Mouse (Mus musculus): ENCODE measurements around the gene Gm9747.

DNA sequence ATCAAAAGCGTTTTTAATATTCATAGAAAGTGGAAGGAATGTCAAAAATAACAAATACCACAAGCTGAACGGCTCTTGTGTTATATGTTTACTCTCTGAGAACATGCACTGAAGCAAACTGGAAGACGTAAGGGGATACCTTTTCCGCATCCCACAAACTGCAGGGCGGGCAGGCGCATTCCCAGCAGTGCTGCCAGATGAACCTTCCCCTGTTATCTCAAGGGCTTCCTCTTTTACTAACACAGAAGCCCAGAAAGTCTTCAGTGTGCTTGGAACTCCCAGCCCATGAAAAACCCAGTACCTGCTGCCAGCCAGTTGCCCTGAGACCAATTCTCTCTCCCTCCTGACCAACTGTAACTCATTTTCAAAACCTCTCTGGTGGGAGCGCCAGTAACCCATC, 32.3 kb upstream of the Gm9747 start:
- TF ChIP-seq CTCF (IDR thresholded peaks at IDR 0.05; ENCODE audit: low read depth), result no peak
- no peak for TF ChIP-seq EP300 (IDR thresholded peaks at IDR 0.05; ENCODE audit: low read depth)
